Mouse (Mus musculus) heart, adult 10 weeks (tissue): ENCODE data around the gene Gm7145. TPM values are rescaled to one million over a fixed set of nuclear protein-coding genes. Genes with fewer than 3 reads are reported as not detected.

Experiments
- polyA plus RNA-seq: library from polyadenylated mRNA; stranded (reverse); fragments of 350-450 nt; fragmentation: Illumina TruSeq; extraction: RNeasy Lipid Tissue Mini Kit (QIAGEN cat#74804); gene quantifications from one replicate; pipeline ENCODE4 v1.2.3, GENCODE M21; 2014; ENCODE audit warnings: low read depth, low replicate concordance

Gene Gm7145
- not detected for polyA plus RNA-seq

DNA sequence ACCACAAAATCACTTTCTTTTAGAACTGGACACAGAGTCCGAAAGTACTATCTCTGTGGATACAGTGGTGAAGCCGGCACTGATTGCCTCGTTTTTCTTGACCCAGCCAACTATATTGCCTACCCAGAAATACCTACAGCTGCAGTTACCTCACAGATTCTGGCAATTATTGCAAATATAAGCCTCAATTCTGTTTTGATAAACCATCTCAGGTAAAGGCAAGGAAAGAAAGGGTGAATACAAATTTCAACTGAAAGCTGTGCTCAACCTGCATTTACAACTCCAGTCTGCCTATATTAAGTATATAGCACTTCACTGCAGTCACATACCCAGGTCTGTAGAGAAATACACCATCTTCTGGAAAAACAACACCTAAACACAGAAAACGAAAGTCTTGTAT lies at the start of gene Gm7145:
Gene Gm7145 (plus strand): TSS at position 301 of the 400 bp plus-strand sequence.

DNA sequence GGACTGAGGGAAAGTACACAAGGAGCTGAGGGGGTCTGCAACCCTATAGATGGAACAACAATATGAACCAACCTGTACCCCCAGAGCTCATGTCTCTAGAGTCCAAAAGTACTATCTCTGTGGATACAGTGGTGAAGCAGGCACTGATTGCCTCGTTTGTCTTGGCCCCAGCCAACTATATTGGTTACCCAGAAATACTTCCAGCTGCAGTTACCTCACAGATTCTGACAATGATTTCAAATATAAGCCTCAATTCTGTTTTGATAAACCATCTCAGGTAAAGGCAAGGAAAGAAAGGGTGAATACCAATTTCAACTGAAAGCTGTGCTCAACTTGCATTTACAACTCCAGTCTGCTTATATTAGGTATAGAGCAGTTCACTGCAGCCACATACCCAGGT lies 38.0 kb upstream of the Gm7145 start, which contains the start of gene Gm28168:
Gene Gm28168 (plus strand): TSS at position 301 of the 400 bp plus-strand sequence.

Other genes with a start within 250 kb of the Gm7145 start
- gene B020011L13Rik, start 184.8 kb upstream of the Gm7145 start, polyA plus RNA-seq, result not detected
- gene Gm28360, start 135.9 kb upstream of the Gm7145 start, polyA plus RNA-seq, result not detected
- not detected for gene Gm28168, start 37.9 kb upstream of the Gm7145 start, polyA plus RNA-seq
- not detected for gene Gm29106, start 210.6 kb downstream of the Gm7145 start, polyA plus RNA-seq